Mouse (Mus musculus): Measurements from ENCODE around the gene Pum1. TPM values are rescaled to one million over a fixed set of nuclear protein-coding genes. Genes with fewer than 3 reads are reported as not detected.
"Not testable (repeated sequence)": the region's sequence is repeated elsewhere in the genome, so short reads cannot be mapped to it uniquely, and the experiment has no call there.

Gene Pum1
- polyA plus RNA-seq, 1 experiment from 2014 or later = 111 TPM

DNA sequence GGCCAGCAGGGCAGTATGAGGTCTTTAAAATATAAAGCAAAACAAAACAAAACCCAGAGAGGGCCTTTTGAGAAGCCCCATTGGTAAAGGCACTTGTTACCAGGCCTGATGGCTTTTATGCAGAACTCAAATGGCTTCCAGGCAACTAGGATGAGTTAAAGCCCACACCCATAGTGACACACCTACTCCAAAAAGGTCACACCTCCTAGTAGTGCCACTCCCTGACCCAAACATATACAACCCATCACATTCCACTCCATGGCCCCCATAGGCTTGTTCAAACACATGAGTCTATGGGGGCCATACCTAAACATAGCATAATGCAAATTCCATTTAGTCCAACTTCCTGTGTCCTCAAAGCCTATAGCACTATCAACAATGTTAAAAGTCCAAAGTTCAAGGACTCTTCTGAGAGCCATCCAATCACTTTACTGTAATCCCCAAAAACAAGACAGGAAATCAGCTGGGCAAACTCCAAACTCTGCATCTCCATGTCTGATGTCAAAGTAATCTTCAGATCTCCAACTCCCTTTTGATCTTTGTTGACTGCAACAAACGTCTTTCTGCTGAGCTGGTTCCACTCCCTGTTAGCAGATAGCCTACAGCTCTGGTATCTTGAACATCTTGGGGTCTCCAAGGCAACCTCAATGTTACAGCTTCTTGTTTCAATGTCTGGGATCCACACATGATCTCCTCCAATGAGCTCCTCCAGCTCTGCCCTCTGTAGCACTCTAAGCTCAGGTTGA is 5.1 kb upstream of the Pum1 start:
- H3K36me3 ChIP-seq (replicated peaks) = no peaks in the 10 kb centered on the region
- H3K4me3 ChIP-seq = no peak overlapping the region
- no peak overlapping the region for H3K9ac ChIP-seq
- no peak for ATAC-seq (replicated peaks)
- WGBS = 44% methylated on average over 1 of the region's 1 CpGs
- no peak overlapping the region for H3K4me2 ChIP-seq
- H3K27ac ChIP-seq = no peak overlapping the region
- H3K9me3 ChIP-seq = no peaks in the 10 kb centered on the region
- no peaks in the 10 kb centered on the region for H3K27me3 ChIP-seq (replicated peaks)
- no peaks in the 10 kb centered on the region for H3K4me1 ChIP-seq

DNA sequence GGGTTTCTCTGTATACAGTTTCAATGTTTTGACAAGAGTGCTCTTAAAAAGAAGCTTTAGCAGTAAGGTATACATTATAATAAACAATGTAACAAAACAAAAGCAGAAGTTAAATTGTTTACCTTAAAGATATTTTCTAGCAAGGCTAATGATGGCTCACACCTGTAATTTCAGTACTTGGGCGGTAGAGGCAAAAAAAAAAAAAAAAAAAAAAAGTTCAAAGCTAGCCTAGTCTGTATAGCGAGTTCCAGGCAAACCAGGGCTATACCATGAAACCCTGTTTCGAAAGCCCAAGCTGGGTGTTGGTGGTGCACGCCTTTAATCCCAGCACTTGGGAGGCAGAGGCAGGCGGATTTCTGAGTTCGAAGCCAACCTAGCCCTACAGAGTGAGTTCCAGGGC is 3.7 kb upstream of the Pum1 start:
- 93% methylated on average over 6 of the region's 6 CpGs for WGBS
- Histone ChIP-seq H3K9ac (no peak overlapping the region), H3K9me3 (no peaks in the 10 kb centered on the region), H3K27ac (no peak overlapping the region), H3K4me1 (peaks cover 1% of the 10 kb centered on the region; the same call in 1 of the 2 replicates), H3K4me2 (no peak overlapping the region), H3K36me3 (replicated peaks) (no peaks in the 10 kb centered on the region), H3K4me3 (no peak overlapping the region), H3K27me3 (replicated peaks) (no peaks in the 10 kb centered on the region)
- no peak for ATAC-seq (replicated peaks)

DNA sequence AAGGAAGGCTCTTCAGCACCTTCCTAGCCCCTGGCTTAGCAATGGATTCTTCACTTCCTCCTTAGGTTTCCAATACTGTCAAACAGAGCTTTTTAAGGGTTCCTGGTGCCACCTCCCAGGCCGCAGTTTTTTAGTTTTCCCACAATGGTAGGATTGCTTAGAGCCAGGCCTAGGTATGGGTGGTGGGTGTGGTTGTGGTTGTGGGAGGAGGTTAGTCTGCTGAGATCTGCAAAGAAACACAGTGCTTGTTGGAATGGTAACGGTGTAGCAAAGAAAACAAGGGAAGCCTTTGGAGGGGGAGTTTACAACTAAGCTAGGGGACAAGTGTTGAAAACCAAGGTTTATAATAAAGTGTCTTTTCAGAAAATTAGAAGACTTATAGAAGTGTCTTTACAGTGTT is 3.0 kb upstream of the Pum1 start:
- Histone ChIP-seq H3K27ac (no peak overlapping the region), H3K4me2 (no peak overlapping the region), H3K36me3 (replicated peaks) (no peaks in the 10 kb centered on the region), H3K4me1 (peaks cover 6% of the 10 kb centered on the region), H3K4me3 (no peak overlapping the region), H3K9me3 (no peaks in the 10 kb centered on the region), H3K9ac (no peak overlapping the region), H3K27me3 (replicated peaks) (no peaks in the 10 kb centered on the region)
- 87% methylated on average over 2 of the region's 2 CpGs for WGBS
- ATAC-seq (replicated peaks) = no peak

DNA sequence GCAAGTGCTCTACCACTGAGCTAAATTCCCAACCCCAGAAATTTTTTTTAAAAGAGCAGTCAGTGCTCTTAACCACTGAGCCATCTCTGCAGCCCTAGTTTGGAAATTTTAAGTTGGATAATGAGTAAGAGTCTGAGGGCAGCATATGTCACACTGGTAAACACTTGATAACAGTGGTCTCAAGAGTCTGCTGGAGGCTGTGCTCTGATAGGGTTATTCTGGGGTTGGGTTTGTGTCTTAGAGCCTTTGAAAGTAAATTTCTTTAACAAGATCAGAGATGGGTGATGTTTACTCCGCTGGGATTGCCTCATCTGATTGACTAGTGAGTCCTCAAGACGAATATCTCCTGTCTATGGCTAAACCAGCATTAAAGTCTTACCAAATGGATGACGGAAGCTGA is 2.0 kb upstream of the Pum1 start:
- peaks cover 17% of the 10 kb centered on the region for H3K4me1 ChIP-seq
- no peak overlapping the region for H3K4me2 ChIP-seq
- ATAC-seq (replicated peaks) = no peak
- H3K4me3 ChIP-seq = no peak overlapping the region
- no peak overlapping the region for H3K9ac ChIP-seq
- WGBS = 97% methylated on average over 3 of the region's 3 CpGs
- H3K27me3 ChIP-seq (replicated peaks) = no peaks in the 10 kb centered on the region
- no peaks in the 10 kb centered on the region for H3K36me3 ChIP-seq (replicated peaks)
- H3K27ac ChIP-seq = no peak overlapping the region
- no peaks in the 10 kb centered on the region for H3K9me3 ChIP-seq

DNA sequence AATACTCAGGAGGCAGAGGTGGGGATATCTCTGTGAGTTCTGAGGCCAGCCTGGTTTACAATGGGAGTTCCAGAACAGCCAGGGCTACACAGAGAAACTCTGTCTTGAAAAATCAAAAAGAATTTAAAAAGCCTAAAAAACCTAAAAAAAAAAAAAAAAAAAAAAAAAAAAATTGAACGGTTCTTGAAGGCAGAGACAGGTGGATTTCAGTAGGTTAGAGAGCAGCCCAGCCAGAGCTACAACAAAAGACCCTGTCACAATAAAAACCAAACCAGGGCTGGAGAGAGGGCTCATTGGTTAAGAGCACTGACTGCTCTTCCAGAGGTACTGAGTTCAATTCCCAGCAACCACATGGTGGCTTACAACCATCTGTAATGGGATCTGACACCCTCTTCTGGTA is 816 bp upstream of the Pum1 start:
- H3K36me3 ChIP-seq (replicated peaks); H3K4me3 ChIP-seq; H3K27me3 ChIP-seq (replicated peaks); H3K9me3 ChIP-seq; H3K9ac ChIP-seq; H3K4me2 ChIP-seq: not testable (repeated sequence)
- Histone ChIP-seq H3K27ac (peak overlapping the region; percentile 97), H3K4me1 (peaks cover 26% of the 10 kb centered on the region)
- 0 out of 2 replicates have a peak, but pooled peaks have one; percentile 9 for ATAC-seq (replicated peaks)
- WGBS = 83% methylated on average over 1 of the region's 1 CpGs

DNA sequence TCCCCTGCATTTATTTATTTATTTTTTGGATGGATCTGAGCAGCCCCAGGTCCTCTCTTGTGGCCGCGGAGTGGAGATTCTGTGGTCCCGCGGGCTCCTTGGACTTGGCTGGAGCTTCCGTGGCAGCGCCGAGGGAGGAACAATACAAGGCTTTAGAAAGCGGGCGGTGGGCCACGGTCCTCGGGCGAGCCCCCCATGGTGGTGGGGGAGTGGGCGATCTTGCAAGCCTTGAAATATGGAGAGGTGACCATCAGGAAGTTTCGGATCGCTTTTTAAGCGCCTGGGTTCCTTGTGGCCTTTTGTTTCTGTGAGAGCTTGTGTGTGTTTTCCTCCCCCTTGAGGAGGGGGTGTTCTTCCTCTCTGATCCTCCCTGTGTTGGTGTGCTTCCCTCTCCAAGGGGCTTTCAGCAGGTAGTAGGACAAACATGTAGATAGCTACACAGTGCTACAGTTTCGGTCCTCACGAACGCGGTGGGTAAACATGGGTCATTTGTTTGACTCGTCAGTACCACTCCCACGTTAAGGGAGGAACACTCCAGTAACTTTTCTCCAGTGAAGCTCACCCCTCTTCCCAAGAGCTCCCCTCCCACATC is 785 bp downstream of the Pum1 start:
- peak overlapping the region; percentile 97 for H3K27ac ChIP-seq
- peak overlapping the region; percentile 79 for H3K4me3 ChIP-seq
- H3K9me3 ChIP-seq = no peaks in the 10 kb centered on the region
- 0% methylated on average over 22 of the region's 22 CpGs for WGBS
- ATAC-seq (replicated peaks) = peak; percentile 51
- H3K4me2 ChIP-seq = peak overlapping the region; percentile 72
- H3K27me3 ChIP-seq (replicated peaks) = no peaks in the 10 kb centered on the region
- H3K9ac ChIP-seq = peak overlapping the region; percentile 89
- no peaks in the 10 kb centered on the region for H3K36me3 ChIP-seq (replicated peaks)
- peaks cover 42% of the 10 kb centered on the region for H3K4me1 ChIP-seq

DNA sequence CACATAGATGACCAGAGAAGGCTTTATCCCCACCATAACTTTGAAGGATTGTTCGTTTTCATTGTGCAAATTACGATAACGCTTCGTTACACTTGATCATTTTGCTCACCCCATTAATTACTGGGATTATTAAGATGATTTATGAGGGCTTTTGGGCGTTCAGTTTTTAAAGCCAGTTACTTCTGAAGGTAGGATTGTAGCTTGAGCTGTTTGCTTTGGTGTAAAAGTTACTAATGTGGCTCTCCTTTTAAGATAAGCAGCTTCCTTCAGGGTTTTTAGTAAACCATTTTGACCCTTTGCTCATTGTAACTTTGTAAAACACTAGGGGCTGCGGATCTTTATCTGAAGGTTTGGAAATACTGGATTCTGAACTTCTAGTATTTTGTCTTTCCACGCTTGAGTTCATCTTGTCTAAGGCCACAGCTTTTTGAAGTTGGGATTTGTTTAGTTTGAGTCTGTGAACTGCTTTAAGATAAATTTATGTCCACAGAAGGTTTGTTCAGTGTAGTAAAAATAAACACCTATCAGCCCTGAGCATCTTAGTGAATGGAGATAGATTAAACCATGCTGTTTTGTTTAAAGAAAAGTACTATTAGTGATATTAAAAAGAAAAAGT is 1.4 kb downstream of the Pum1 start:
- Histone ChIP-seq H3K4me2 (peak overlapping the region; percentile 72), H3K27me3 (replicated peaks) (no peaks in the 10 kb centered on the region), H3K27ac (peak overlapping the region; percentile 97), H3K4me1 (peaks cover 45% of the 10 kb centered on the region), H3K9me3 (no peaks in the 10 kb centered on the region), H3K9ac (peak overlapping the region; percentile 89), H3K36me3 (replicated peaks) (no peaks in the 10 kb centered on the region), H3K4me3 (peak overlapping the region; percentile 79)
- WGBS = 6% methylated on average over 7 of the region's 7 CpGs
- ATAC-seq (replicated peaks) = no peak

DNA sequence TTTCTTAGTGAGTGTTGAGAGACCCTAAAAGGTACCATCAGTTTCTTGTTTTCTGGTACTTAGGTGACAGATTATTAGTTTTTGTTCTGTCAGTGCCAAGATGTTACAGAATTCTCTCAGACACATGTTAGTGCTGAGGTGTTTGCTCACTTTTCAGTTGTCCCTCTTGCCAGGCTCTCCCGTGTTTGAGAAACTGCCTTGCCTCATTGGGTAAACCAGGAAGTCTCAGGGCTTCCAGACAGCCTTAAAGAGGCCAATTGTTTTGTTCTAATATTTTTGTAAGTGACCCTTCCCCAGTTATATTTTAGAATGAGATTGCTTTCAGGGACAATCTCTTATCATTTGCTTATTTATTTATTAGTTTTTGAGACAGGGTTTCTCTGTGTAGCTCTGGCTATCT is 2.1 kb downstream of the Pum1 start:
- Histone ChIP-seq H3K4me2 (peak overlapping the region; percentile 72), H3K27ac (no peak overlapping the region), H3K27me3 (replicated peaks) (no peaks in the 10 kb centered on the region), H3K9ac (no peak overlapping the region), H3K4me1 (peaks cover 45% of the 10 kb centered on the region), H3K9me3 (no peaks in the 10 kb centered on the region), H3K36me3 (replicated peaks) (no peaks in the 10 kb centered on the region), H3K4me3 (peak overlapping the region; percentile 79)
- WGBS = 10% methylated on average over 1 of the region's 1 CpGs
- ATAC-seq (replicated peaks) = no peak

DNA sequence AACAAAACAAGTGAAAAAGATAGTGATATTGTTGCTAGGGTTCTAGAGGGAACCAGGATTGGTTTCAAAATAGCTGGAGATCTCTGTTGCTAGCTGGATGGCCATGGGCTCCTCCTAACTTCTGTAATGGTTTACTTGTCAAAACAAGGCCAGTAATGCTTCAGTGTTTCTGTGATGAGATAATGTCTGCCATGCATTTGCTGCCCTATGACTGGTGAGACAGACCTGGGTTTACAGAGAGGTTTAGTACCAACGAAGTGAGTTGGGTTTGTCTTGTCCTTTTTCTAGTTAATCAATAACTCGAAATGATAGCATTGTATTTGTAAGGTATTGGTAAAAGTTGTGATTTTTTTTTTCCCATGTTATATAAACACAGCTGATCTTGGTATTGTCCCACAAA is 4.6 kb downstream of the Pum1 start:
- Histone ChIP-seq H3K4me2 (peak overlapping the region; percentile 6; the same call in 1 of the 2 replicates), H3K27me3 (replicated peaks) (no peaks in the 10 kb centered on the region), H3K4me1 (peaks cover 56% of the 10 kb centered on the region), H3K4me3 (no peak overlapping the region), H3K27ac (no peak overlapping the region), H3K9me3 (no peaks in the 10 kb centered on the region), H3K9ac (no peak overlapping the region), H3K36me3 (replicated peaks) (peaks cover 6% of the 10 kb centered on the region; the same call in 1 of the 2 replicates)
- no peak for ATAC-seq (replicated peaks)
- WGBS = 75% methylated on average over 2 of the region's 2 CpGs

DNA sequence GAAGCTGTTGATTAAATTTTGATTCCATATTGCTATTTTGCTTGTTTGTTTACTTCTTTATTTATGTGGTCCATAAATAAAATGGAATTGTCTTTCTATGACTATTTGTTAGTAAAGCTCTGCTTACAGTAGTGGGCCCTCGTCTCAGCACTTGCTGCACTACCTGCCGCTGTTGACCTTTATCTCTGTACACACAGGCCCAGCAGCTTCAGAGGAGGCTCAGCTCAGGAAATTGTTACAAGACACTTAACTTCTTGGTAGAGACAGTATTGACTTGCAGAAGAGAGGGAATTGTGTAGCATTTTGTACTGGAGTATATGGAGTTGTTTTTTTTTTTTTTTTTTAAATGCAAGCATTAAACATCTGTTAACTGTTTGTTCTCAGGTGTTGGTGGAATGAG is 5.4 kb downstream of the Pum1 start:
- Histone ChIP-seq H3K4me2 (peak overlapping the region; percentile 20; the same call in 1 of the 2 replicates), H3K4me3 (no peak overlapping the region), H3K9me3 (no peaks in the 10 kb centered on the region), H3K27ac (no peak overlapping the region), H3K4me1 (peaks cover 56% of the 10 kb centered on the region), H3K27me3 (replicated peaks) (no peaks in the 10 kb centered on the region), H3K36me3 (replicated peaks) (peaks cover 11% of the 10 kb centered on the region; the same call in 1 of the 2 replicates), H3K9ac (no peak overlapping the region)
- WGBS = 56% methylated on average over 2 of the region's 2 CpGs
- ATAC-seq (replicated peaks) = no peak

DNA sequence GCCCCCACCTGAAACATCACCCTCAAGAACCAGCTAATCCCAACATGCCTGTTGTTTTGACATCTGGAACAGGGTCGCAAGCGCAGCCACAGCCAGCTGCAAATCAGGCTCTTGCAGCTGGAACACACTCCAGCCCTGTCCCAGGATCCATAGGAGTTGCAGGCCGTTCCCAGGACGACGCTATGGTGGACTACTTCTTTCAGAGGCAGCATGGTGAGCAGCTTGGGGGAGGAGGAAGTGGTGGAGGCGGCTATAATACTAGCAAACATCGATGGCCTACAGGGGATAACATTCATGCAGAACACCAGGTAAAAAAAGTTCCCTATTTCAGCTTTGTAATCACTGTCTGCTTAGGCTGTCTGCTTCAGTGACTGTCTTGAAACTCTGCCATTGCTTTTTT is 5.9 kb downstream of the Pum1 start:
- 60% methylated on average over 7 of the region's 7 CpGs for WGBS

DNA sequence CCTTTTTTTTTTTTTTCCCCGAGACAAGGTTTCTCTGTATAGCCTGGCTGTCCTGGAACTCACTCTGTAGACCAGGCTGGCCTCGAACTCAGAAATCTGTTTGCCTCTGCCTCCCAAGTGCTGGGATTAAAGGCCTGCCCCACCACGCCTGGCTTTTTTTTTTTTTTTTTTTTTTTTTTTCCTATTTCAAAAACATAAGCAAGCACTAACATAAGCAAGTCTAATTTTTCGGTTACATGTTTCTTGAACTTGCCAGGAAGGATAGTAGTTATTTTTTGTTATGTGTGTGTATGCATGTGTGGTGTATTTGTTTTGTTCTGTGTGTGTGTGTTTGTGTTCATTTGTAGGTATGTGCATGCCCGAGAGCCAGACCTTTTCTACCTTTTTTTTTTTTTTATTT is 6.9 kb downstream of the Pum1 start:
- H3K27me3 ChIP-seq (replicated peaks); H3K9ac ChIP-seq; H3K4me2 ChIP-seq; ATAC-seq (replicated peaks); H3K4me3 ChIP-seq; H3K27ac ChIP-seq; H3K9me3 ChIP-seq: not testable (repeated sequence)
- H3K36me3 ChIP-seq (replicated peaks) = peaks cover 11% of the 10 kb centered on the region; the same call in 1 of the 2 replicates
- WGBS = 77% methylated on average over 5 of the region's 5 CpGs
- H3K4me1 ChIP-seq = peaks cover 57% of the 10 kb centered on the region

More for the DNA sequence above, 5.9 kb downstream of the Pum1 start:
- Histone ChIP-seq H3K9me3 (no peaks in the 10 kb centered on the region), H3K27ac (no peak overlapping the region), H3K9ac (no peak overlapping the region), H3K4me1 (peaks cover 56% of the 10 kb centered on the region), H3K4me3 (no peak overlapping the region), H3K36me3 (replicated peaks) (peaks cover 11% of the 10 kb centered on the region; the same call in 1 of the 2 replicates), H3K4me2 (peak overlapping the region; percentile 20; the same call in 1 of the 2 replicates), H3K27me3 (replicated peaks) (no peaks in the 10 kb centered on the region)
- ATAC-seq (replicated peaks) = no peak

All from midbrain, embryonic 15.5 days (tissue).